Mouse (Mus musculus): ENCODE data around the gene Lrig2.

Lrig2 gene

DNA sequence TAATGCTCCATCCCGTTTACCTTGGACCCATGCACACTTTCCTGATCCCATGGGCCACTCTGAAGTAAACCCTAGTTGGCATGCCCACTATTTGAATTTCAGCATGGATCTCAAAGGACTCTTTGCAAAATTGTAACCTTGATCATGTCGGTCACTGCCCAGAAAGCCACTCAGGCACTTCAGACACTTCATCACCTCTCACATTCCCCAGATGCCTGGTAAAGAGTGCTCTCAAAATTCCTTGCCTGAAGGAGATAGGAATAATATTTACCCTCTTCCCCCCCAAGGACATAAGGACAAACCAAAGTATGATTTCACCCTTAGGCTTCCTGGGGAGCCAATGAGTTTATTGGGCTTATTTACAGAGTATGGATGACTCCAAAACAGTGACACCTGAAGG is 139.3 kb downstream of the Lrig2 start:
- DNase-seq (ENCODE audit: low spot score in 2 of 2) = no peak

DNA sequence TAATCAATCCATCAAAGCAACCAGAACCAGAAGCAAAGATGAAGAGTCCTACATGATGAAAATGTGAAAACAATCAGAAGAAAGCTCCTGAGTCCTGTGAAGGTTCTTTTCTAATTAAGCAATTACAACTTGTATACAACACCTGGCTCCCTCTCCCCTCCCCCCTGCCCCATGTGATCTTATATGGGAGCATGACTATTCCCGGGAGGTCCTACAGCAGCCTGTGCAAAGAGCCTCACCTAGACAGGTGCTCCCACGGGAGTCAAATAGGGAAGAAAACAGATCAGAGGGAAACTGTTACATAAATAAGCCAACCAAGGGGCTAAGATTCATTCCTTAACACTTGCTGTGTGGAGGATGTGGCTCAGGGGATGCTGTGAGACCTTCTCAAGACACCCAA is 143.8 kb downstream of the Lrig2 start:
- DNase-seq (ENCODE audit: low spot score in 2 of 2) = no peak

DNA sequence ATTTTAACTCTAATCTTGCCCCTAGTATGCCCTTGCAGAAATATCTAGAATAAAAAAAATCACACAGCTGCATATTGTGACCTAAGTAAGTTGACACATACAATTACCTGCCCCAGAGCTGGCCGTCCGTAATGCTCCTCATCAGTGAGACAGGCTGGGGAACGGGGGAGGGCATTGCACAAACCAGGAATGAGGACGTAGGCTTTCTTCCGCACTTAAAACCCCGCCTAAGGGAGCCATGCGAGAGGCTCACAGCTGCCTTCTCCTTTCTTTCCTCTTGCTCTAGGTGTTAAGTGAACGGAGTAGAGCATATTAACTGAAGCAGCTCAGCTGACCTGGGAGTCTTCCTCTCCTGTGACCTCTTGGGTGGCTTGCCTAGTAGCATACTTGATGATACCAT is 149.9 kb downstream of the Lrig2 start:
- DNase-seq (ENCODE audit: low spot score in 2 of 2) = no peak

DNA sequence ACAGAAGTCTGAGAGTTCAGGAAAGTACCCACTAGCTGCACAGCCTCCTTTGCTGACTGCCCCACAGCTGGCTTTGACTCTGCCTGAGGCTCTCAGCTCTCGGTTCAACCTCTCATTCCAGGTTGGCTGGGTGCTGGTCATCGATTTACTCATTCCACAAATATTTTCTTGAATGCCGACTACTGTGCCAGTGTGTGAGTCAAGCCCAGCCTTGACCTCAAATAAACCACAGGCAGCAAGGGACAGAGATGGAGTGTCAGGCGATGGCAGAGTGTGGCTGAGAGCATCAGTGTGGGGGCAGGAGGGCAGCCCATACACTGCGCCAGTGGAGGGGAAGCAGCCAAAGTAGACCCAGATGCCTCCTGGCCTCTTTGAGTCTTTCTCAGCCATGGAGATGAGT is 151.4 kb downstream of the Lrig2 start:
- no peak for DNase-seq (ENCODE audit: low spot score in 2 of 2)

DNA sequence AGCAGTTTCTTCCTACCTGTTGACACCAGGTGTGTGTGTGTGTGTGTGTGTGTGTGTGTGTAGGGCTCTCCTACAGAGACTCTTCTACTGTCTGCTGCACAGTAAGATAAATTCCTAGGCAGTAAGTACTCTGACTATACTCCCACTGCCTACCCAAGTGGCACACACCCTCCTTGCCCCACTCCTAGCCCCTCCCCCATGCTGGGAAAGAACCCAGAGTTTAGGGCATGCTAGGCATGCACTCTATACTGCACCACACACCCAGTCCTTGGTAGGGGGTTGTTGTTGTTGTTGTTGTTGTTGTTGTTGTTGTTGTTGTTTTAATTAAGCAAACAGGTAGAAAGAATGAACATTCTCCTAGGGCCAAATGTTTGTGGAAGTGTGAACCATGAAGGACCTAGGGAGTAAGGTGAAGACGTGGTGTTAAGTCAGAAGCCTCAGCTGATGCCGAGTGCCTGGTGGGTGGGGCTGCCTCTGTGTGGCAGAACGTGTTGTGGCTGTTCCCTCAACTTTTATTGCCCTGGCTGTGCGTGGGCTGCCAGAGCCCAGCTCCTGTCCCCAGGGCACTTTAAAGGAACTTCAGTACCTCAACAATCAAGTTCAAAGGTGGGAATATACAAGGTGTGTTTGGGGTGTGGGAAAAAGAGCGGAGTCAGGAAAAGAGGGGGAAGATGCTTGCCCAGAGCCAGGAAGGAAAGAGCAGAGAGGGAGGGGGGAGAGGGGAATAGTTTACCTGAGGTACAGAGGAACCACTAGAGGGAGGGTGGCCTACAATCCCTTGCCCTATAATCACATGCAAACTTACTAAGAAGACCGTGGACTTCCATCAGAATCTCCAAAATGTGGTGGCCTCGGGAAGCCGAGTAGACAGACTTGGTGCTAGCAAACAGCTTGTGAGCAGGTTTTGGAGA is 152.2 kb downstream of the Lrig2 start:
- DNase-seq (ENCODE audit: low spot score in 2 of 2) = no peak

DNA sequence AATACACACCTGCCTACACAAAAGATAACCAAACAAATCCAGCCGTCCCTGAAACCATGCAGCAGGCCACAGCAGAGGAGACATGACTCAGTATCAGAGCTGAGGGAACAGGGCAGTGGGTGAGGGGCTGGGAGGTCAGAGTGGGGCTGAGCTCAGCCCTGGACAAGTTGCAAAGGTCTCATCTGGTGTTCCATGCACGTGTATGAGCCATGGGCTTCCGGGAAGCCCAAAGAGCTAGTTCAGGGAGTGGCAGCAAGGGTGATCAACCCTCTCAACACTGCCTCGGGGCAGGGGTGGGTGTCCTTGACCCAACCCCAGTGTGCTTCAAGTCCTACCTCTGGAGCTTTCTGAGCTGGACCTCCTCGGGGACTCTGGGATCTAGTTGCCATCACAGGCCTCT is 153.0 kb downstream of the Lrig2 start:
- no peak for DNase-seq (ENCODE audit: low spot score in 2 of 2)

DNA sequence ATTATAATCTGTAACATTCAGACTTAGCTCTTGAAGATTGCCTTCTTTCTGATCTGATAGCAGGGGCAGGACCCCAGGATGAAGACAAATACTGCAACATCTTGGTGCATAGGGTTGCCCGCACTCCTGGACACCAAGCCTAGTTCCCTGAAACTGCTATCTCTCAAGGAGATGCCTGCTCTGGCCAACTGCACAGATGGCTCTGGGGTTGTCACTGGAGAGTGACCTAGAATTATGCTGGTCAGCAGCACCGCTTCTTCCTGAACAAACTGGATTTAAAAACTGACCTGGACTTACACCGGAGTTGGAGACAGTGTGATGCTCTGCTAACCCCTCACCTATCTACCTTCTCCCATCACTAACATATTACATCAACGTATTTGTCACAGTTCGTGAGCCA is 155.6 kb downstream of the Lrig2 start:
- DNase-seq (ENCODE audit: low spot score in 2 of 2) = no peak

DNA sequence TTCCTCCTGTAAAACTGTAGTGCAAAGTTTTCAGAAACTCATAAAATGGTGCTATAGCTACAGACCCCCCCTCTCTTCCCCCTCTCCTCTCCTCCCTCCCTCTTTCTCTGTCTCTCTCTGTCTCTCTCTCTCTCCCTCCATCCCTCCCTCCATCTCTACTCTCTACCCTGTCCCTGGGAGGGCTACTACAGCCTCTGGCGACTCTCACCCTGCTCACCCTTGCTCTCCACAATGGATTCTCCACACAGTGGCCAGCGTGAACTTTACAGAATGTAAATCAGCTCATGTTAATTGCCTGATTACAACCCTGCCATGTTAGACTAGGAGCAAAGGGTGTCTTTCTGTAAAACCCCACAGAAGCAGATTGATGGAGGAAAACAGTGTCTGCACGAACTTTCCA is 157.8 kb downstream of the Lrig2 start:
- DNase-seq (ENCODE audit: low spot score in 2 of 2) = no peak

DNA sequence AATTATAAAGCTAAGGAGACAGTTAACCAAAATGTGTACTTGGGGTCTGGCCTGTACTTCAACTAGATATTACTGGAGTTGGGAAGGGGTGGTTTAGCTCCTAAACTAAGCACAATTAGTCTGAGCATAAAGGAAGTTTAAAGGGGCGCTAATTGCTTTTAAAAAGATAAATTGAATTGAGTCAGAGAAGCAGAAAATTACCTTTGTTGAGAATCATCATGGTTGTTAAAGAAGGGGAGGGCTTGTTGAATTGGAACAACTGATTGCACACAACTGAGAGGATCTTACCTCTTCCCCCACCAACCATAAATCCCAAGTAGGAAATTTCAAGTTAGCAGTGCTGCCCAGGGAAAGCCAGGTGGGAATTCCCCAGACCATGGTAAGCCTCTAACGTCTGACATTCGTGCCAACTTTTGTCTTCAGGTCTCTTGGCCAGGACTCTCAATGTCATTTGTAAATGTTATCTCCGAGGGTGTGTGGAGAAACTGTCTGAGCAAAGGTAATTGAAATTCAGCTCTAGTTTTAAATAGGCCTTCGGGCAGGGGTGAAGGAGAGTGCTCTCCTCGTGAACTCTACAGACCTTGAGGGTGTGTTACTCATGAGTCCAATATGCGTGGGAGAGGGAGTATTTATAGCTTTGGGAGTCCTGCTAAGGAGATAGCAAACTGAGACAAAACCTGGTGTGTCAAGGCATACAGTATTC is 159.2 kb downstream of the Lrig2 start:
- no peak for DNase-seq (ENCODE audit: low spot score in 2 of 2)

DNA sequence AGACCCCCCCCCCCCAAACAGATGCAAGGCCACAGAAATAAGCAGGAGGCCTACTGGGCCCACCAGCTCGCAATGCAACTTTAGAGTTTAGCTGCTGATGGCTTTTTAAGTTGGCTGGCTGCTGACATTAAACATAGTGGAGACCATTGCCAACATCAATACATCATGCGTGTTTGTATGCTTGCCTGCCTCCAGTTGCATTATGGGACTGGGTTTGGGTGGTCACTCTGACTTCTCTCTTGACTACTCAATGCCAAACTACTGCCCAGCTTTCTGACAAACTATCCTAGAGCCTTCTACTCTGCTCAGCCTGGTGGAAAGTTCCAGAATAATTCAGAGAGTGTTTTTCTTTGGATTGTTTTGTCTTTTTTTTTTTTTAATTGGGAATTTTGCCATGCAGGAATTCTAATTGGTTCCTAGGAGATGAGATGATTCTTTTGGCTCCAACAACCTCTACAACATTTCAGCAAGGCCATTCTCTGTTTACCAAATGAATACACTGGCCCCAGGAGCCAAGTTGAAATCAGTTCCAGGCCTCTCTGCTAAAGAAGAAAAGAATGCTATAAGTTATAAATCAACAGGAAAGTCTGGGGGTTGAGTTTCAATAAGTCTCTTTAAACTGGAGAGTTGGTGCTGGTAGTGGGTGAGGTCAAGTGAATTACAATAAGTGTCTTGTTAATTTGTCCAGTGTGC is 161.3 kb downstream of the Lrig2 start:
- no peak for DNase-seq (ENCODE audit: low spot score in 2 of 2)

DNA sequence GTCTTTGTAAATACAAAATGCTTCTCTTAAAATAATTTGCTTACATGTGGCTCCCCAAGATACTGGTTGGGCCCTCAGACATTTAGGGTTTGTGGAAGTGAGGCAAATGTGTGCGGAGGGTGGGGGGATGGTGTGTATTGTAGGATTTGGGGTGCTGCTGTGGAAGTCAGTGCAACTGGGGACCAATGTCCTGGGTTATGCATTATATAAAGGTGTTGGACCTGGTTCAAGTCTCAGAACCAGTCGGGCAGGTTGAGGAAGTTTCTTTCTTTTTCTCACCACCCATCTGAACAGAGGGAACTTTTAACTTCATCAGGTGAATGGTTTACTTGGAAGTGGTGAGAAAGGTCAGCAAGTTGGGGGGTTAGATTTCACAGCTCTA is 161.9 kb downstream of the Lrig2 start:
- no peak for DNase-seq (ENCODE audit: low spot score in 2 of 2)

DNA sequence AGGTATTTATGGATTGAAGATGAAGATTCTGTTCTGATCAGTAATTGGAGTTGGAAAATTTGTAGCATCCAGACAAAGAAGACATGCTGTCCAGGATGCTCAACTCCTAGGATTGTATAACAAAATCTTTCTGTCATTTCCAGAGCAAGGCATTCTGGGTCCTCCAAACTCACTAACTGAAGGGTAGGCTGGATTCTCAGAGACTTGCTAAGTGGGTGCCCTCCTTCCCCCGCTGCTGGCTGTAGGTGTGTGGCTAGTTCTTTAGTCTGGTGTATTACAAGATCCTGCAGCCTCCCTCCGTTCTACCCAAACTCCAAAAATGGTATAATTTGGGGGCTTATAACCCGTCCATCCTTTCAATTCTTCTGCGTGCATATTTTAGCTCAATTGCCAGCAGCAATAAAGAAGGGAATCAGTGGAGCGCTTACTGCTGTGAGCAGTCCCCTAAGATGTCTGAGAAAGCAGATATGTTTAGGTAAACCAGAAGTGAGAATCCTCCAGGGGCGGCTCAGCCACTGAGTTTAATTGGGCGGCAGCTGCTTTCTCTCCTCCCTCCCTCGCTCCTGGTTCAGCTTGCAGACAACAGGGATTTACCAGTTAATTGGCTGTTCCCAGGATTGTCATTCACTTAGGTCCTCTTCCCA is 162.4 kb downstream of the Lrig2 start:
- DNase-seq (ENCODE audit: low spot score in 2 of 2) = peak; percentile 28 to 36
